Mouse (Mus musculus): ENCODE results near the gene Smco2. TPM values are rescaled to one million over a fixed set of nuclear protein-coding genes. Genes with fewer than 3 reads are reported as not detected.

The Smco2 gene
- polyA plus RNA-seq, 1 experiment from 2014 or later: 0.31 TPM

DNA sequence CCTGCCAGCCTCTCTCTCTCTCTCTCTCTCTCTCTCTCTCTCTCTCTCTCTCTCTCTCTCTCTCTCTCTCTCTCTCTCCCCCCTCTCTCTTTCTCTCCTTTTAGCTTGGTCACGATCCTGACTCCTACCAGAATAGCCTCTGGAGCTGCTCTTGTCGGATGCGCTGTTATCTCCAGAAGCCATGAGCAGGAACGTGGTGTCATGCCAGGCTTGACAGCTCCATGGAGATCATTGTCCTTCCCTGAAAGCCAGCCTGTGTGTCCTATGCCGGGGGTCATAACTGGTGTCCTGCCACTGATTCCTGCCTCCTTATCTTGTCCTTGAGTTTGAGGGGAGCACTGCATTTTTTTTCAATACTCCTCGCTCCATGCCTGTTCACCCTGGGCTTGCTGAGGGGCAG, 5.0 kb upstream of the Smco2 start:
- no peak overlapping the region for H3K9ac ChIP-seq (ENCODE audit: low read length)
- no peak overlapping the region for H3K4me3 ChIP-seq (ENCODE audit: control insufficient read depth in 1 of 2, insufficient read depth in 1 of 2, low read depth in 1 of 2, low read length in 2 of 2)
- peak overlapping the region in 1 of 2 experiments; percentile 50; a peak in 1 of 4 replicates for H3K27ac ChIP-seq (replicated peaks in 1 of 2; ENCODE audit: control insufficient read depth in 1 of 2, insufficient read depth in 1 of 2, low read depth in 2 of 2, low read length in 2 of 2)
- H3K9me3 ChIP-seq (ENCODE audit: control insufficient read depth, low read length): no peaks in the 10 kb centered on the region
- H3K36me3 ChIP-seq (ENCODE audit: control insufficient read depth, insufficient read depth, low read length): no peaks in the 10 kb centered on the region
- H3K27me3 ChIP-seq (ENCODE audit: control insufficient read depth, insufficient read depth, low read length): no peaks in the 10 kb centered on the region
- H3K4me1 ChIP-seq (ENCODE audit: control insufficient read depth in 2 of 2, insufficient read depth in 2 of 2, low read length in 2 of 2): peaks cover 17 to 19% of the 10 kb centered on the region in 2 experiments
- H3K4me2 ChIP-seq (ENCODE audit: low read length): no peak overlapping the region
- WGBS: 33% methylated on average over 6 of the region's 6 CpGs
- ATAC-seq (ENCODE audit: insufficient number of reproducible peaks, insufficient read depth, low FRiP score, low read depth): no peak

DNA sequence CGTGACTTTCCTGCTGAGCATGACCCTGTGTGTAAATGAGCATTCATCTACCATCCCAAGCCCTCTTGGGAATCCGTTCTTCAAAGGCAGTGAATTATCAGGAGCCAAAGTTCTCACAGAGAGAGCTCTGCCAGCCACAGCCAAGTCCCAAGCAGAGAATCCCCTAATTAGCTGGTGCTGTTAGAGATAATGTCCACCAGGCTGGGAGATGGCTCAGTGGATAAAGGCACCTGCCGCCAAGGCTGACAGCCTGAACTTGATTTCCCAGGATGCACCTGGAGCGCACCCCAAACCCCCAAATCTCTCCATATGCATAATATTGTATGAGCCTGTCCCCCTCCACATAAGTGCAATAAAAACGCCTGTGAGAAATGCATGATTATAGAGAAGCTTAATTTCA, 4.6 kb upstream of the Smco2 start:
- Histone ChIP-seq H3K9me3 (ENCODE audit: control insufficient read depth, low read length) (no peaks in the 10 kb centered on the region), H3K27ac (replicated peaks in 1 of 2; ENCODE audit: control insufficient read depth in 1 of 2, insufficient read depth in 1 of 2, low read depth in 2 of 2, low read length in 2 of 2) (peak overlapping the region in 1 of 2 experiments; percentile 50; a peak in 1 of 4 replicates), H3K4me2 (ENCODE audit: low read length) (no peak overlapping the region), H3K4me3 (ENCODE audit: control insufficient read depth in 1 of 2, insufficient read depth in 1 of 2, low read depth in 1 of 2, low read length in 2 of 2) (no peak overlapping the region), H3K9ac (ENCODE audit: low read length) (no peak overlapping the region), H3K27me3 (ENCODE audit: control insufficient read depth, insufficient read depth, low read length) (no peaks in the 10 kb centered on the region), H3K4me1 (ENCODE audit: control insufficient read depth in 2 of 2, insufficient read depth in 2 of 2, low read length in 2 of 2) (peaks cover 17 to 19% of the 10 kb centered on the region in 2 experiments), H3K36me3 (ENCODE audit: control insufficient read depth, insufficient read depth, low read length) (no peaks in the 10 kb centered on the region)
- 81% methylated on average over 5 of the region's 5 CpGs for WGBS
- ATAC-seq (ENCODE audit: insufficient number of reproducible peaks, insufficient read depth, low FRiP score, low read depth): no peak

DNA sequence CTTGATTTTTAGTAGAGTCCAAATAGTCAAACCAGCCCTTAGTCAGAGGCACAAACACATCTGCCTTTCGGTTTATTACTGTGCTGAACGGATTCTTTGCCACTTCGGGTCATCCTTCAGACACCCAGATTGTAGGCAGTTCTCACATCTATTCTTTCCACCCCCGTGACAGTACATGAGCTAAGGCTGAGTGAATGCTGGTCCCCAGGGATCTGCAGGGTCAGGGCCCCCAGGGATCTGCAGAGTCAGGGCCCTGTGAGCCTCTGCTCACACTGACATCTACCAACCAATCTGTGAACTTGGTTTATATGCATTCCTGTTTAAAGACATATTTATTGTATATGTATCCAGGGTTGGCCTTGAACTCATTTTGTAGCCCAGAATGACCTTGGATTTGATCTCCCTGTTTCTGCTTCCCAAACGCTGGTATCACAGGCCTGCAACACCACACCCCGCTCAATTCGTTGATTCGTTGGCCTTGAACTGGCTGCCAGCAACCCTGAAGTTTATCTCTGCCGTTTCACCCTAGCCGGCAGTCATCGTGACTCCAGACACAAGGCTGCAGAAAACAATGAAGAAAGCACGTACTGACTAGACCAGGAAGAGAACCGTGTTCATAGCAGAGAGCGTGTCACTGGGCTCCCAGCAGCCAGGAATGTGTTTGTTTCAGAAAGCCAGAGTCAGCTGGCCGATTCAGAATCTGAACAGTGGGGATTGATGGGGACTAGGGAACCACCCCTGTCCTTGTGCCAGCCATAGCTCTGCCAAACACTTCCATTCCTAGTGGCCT, 3.7 kb upstream of the Smco2 start:
- WGBS: 42% methylated on average over 15 of the region's 15 CpGs
- H3K36me3 ChIP-seq (ENCODE audit: control insufficient read depth, insufficient read depth, low read length): no peaks in the 10 kb centered on the region
- no peaks in the 10 kb centered on the region for H3K9me3 ChIP-seq (ENCODE audit: control insufficient read depth, low read length)
- no peak overlapping the region for H3K4me3 ChIP-seq (ENCODE audit: control insufficient read depth in 1 of 2, insufficient read depth in 1 of 2, low read depth in 1 of 2, low read length in 2 of 2)
- H3K27me3 ChIP-seq (ENCODE audit: control insufficient read depth, insufficient read depth, low read length): no peaks in the 10 kb centered on the region
- ATAC-seq (ENCODE audit: insufficient number of reproducible peaks, insufficient read depth, low FRiP score, low read depth): peak; percentile 31; the same call in 1 of the 2 replicates
- H3K4me1 ChIP-seq (ENCODE audit: control insufficient read depth in 2 of 2, insufficient read depth in 2 of 2, low read length in 2 of 2): peaks cover 17 to 19% of the 10 kb centered on the region in 2 experiments
- H3K9ac ChIP-seq (ENCODE audit: low read length): no peak overlapping the region
- no peak overlapping the region for H3K4me2 ChIP-seq (ENCODE audit: low read length)
- peak overlapping the region; percentile 53 to 57 for H3K27ac ChIP-seq (replicated peaks in 1 of 2; ENCODE audit: control insufficient read depth in 1 of 2, insufficient read depth in 1 of 2, low read depth in 2 of 2, low read length in 2 of 2)

DNA sequence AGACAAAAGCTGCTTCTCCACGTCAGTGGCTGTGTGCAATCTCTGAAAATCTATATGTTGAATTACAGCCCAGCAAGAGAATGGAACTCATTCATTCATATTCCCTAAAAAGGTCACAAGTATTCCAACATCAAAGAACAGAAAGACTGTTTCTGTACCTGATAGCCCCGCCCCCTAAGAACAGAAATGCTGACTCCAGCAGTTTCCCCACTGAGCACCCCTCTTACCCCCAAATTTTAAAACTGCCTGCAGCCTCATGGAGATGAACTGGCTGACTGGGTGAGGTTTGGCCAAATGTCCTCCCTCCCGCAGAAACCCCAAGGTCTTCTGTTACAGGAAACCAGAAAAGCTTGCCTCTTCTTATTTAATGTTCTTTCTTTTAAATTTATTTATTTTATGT, 2.5 kb upstream of the Smco2 start:
- Histone ChIP-seq H3K27ac (replicated peaks in 1 of 2; ENCODE audit: control insufficient read depth in 1 of 2, insufficient read depth in 1 of 2, low read depth in 2 of 2, low read length in 2 of 2) (no peak overlapping the region), H3K4me2 (ENCODE audit: low read length) (no peak overlapping the region), H3K9ac (ENCODE audit: low read length) (no peak overlapping the region), H3K27me3 (ENCODE audit: control insufficient read depth, insufficient read depth, low read length) (no peaks in the 10 kb centered on the region), H3K4me3 (ENCODE audit: control insufficient read depth in 1 of 2, insufficient read depth in 1 of 2, low read depth in 1 of 2, low read length in 2 of 2) (no peak overlapping the region), H3K4me1 (ENCODE audit: control insufficient read depth in 2 of 2, insufficient read depth in 2 of 2, low read length in 2 of 2) (peaks cover 19 to 21% of the 10 kb centered on the region in 2 experiments), H3K9me3 (ENCODE audit: control insufficient read depth, low read length) (no peaks in the 10 kb centered on the region), H3K36me3 (ENCODE audit: control insufficient read depth, insufficient read depth, low read length) (no peaks in the 10 kb centered on the region)
- ATAC-seq (ENCODE audit: insufficient number of reproducible peaks, insufficient read depth, low FRiP score, low read depth): no peak
- WGBS: 88% methylated on average over 3 of the region's 3 CpGs

DNA sequence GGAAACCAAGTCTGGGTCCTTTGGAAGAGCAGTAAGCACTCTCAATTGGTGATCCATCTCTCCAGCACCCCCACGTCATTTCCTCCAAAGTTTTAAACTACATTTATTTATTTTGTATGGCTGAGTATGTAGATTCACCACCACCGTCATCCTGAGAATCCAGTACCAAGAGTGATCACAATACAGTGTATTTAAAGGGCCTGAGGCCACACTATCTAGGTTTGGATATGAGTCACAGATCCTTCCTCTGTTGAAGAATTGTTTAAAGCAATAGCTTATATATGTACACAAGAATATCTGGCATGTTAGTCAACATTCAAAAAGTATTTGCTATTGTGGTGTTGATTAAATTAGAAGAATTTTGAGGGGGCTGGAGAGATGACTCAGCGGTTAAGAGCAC, 1.6 kb upstream of the Smco2 start:
- H3K27ac ChIP-seq (replicated peaks in 1 of 2; ENCODE audit: control insufficient read depth in 1 of 2, insufficient read depth in 1 of 2, low read depth in 2 of 2, low read length in 2 of 2): no peak overlapping the region
- H3K9ac ChIP-seq (ENCODE audit: low read length): no peak overlapping the region
- H3K4me1 ChIP-seq (ENCODE audit: control insufficient read depth in 2 of 2, insufficient read depth in 2 of 2, low read length in 2 of 2): peaks cover 19 to 22% of the 10 kb centered on the region in 2 experiments
- WGBS: 84% methylated on average over 3 of the region's 3 CpGs
- H3K9me3 ChIP-seq (ENCODE audit: control insufficient read depth, low read length): no peaks in the 10 kb centered on the region
- no peak overlapping the region for H3K4me2 ChIP-seq (ENCODE audit: low read length)
- H3K27me3 ChIP-seq (ENCODE audit: control insufficient read depth, insufficient read depth, low read length): no peaks in the 10 kb centered on the region
- H3K4me3 ChIP-seq (ENCODE audit: control insufficient read depth in 1 of 2, insufficient read depth in 1 of 2, low read depth in 1 of 2, low read length in 2 of 2): no peak overlapping the region
- no peaks in the 10 kb centered on the region for H3K36me3 ChIP-seq (ENCODE audit: control insufficient read depth, insufficient read depth, low read length)
- ATAC-seq (ENCODE audit: insufficient number of reproducible peaks, insufficient read depth, low FRiP score, low read depth): no peak

DNA sequence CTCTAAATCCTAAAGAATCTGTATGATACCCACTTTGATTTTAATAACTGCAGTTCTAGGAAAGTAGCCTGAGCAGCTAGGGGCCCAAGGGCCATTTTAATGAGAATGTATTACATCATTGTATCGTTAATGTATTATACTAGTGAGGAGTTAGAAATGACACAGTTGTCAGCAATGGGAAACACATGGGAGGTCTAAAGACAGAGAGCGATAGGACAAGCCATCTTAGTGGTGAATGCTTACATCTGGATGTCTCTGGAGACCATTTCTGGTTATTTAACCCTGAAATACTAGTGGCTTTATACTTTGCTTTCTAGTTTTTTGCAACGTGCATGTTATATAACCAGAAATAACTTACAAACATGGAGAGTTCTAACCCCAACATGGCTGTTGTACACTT, 2.0 kb downstream of the Smco2 start:
- H3K36me3 ChIP-seq (ENCODE audit: control insufficient read depth, insufficient read depth, low read length): no peaks in the 10 kb centered on the region
- no peak for ATAC-seq (ENCODE audit: insufficient number of reproducible peaks, insufficient read depth, low FRiP score, low read depth)
- H3K9me3 ChIP-seq (ENCODE audit: control insufficient read depth, low read length): no peaks in the 10 kb centered on the region
- no peak overlapping the region for H3K4me2 ChIP-seq (ENCODE audit: low read length)
- no peak overlapping the region for H3K27ac ChIP-seq (replicated peaks in 1 of 2; ENCODE audit: control insufficient read depth in 1 of 2, insufficient read depth in 1 of 2, low read depth in 2 of 2, low read length in 2 of 2)
- 72% methylated on average over 3 of the region's 3 CpGs for WGBS
- H3K4me1 ChIP-seq (ENCODE audit: control insufficient read depth in 2 of 2, insufficient read depth in 2 of 2, low read length in 2 of 2): peaks cover 3 to 9% of the 10 kb centered on the region in 2 experiments; a peak in 3 of 4 replicates
- no peak overlapping the region for H3K9ac ChIP-seq (ENCODE audit: low read length)
- no peaks in the 10 kb centered on the region for H3K27me3 ChIP-seq (ENCODE audit: control insufficient read depth, insufficient read depth, low read length)
- no peak overlapping the region for H3K4me3 ChIP-seq (ENCODE audit: control insufficient read depth in 1 of 2, insufficient read depth in 1 of 2, low read depth in 1 of 2, low read length in 2 of 2)

DNA sequence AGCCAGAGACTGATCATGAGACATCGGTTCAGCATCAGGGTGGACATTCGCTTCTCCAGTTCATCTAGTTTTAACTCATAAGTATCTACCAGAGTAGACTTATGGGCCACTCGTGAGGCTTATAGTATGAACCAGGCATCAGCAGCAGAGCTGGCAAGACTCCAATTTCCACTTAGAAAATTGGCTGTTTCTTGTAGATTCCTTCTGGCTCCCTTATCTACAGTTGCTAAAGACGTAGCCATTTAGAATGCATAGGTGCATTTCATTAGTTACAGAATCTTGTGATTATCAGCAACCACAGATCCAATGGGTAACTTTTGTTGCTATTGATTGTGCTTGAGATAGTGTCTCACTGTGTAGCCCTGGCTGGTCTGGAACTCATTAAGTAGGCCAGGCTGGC, 2.8 kb downstream of the Smco2 start:
- Histone ChIP-seq H3K9ac (ENCODE audit: low read length) (no peak overlapping the region), H3K27ac (replicated peaks in 1 of 2; ENCODE audit: control insufficient read depth in 1 of 2, insufficient read depth in 1 of 2, low read depth in 2 of 2, low read length in 2 of 2) (no peak overlapping the region), H3K36me3 (ENCODE audit: control insufficient read depth, insufficient read depth, low read length) (no peaks in the 10 kb centered on the region), H3K4me2 (ENCODE audit: low read length) (no peak overlapping the region), H3K4me3 (ENCODE audit: control insufficient read depth in 1 of 2, insufficient read depth in 1 of 2, low read depth in 1 of 2, low read length in 2 of 2) (no peak overlapping the region), H3K27me3 (ENCODE audit: control insufficient read depth, insufficient read depth, low read length) (no peaks in the 10 kb centered on the region), H3K4me1 (ENCODE audit: control insufficient read depth in 2 of 2, insufficient read depth in 2 of 2, low read length in 2 of 2) (peaks cover 3 to 16% of the 10 kb centered on the region in 2 experiments; a peak in 3 of 4 replicates), H3K9me3 (ENCODE audit: control insufficient read depth, low read length) (no peaks in the 10 kb centered on the region)
- 45% methylated on average over 4 of the region's 4 CpGs for WGBS
- no peak for ATAC-seq (ENCODE audit: insufficient number of reproducible peaks, insufficient read depth, low FRiP score, low read depth)
